Mouse (Mus musculus) thymus, postnatal 25 days (tissue): ENCODE results near the gene Med26.

Experiments used
- DNase-seq: peaks from one replicate; pipeline ENCODE4 v3.0.0; 2022

The Med26 gene

DNA sequence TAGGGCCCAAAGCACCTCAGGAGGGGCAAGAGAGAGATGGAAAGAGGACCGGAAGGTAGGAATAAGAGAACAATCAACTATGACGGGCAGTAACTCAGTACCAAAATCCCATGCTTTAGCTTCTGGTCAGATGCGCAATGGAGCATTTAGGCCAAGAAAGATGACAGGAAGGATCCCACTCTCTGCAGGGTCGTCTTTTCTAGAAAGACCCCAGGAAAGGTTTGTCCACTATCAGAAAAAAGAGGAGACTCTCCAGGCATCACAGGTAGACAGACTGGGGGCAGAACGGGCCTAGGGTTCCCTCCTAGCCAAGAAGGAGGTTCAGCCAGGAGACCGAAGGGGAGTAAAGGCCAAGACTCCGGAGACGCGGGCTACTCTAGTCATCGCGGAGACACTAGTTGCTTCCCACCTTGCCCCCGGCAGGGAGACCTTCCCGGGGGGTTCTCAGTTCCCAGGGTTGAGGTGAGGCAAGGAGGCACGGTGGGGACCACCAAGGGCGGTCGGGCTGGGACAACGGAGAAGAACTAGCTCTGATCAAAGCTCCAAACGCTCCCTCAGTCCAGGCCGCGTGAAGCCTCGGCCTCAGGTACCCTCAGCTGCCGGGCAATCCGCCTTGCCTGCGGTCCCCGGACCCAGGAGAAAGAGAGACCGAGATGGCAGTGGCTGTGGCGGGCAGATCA, 808 bp downstream of the Med26 start:
- DNase-seq: no peak

DNA sequence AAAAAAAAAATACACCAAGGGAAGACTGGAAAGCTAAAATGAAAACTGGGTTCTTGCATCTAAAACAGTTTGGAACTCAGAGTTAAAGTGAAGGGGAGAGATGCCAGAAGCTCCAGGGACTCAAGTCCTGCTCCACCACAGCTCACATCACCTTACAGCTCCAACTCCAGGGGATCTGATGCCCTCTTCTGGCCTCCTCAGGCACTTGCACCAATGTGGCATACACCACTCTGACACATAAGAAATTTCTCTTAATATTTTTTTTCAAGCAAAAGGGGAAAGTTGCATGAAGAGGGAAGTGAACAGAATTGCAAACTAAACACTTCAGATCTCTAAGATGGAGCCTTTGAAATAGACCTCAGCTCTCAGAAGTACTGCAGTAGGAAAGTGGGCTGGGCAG, 8.8 kb downstream of the Med26 start:
- DNase-seq: peak; percentile 16

- no peak for DNase-seq
Observed at GRCm38 (mm10) chr8:72534888-72535287, 13.2 kb downstream of the Med26 start.

DNA sequence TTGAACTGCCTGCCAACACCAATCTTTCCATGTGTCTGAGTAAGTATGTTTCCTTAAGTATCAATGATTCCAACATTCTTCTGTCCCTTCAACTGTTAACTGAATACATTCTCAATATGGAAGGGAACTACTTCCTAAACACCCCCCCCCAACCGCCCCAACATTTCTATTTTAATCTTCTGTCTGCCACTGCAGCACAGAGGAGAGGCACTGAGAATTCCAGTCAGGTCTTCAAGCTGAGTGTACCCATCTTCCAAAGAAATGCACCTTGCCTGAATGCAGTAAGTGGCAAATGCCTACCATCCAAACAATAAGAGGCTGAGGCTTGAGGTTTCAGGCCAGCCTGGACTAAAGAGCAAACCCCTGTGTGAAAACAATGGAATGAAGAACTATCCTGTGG, 16.0 kb downstream of the Med26 start:
- DNase-seq: no peak

- no peak for DNase-seq
Observed at GRCm38 (mm10) chr8:72521888-72522287, 26.2 kb downstream of the Med26 start.

DNA sequence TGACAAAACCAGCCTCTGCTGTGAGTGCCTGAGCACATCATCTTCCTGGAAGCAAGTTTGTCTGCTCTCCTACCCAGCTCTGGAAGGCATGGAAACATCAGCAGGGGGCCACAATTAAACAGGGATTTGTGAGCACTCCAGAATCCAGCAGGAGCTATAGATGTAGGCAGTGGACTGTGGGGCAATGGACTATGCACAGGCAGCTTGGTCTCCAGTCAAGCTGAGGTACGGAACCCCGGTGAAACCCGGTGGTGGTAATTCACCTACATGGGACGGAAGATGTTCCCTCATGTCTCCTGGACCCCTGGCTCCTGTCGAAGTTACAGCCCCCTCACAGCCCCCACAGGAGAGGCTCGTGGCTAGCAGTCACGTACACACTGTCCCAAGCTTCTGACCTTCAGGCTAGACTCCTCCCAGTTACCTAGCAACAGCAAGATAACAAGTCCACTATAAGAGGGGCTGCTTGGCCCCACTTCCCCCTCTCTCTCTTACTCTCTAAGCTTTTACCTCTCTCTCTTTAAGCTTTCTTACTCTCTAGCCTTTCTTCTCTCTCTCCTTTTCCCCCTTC, 30.6 kb downstream of the Med26 start:
- no peak for DNase-seq

- no peak for DNase-seq
Observed at GRCm38 (mm10) chr8:72513158-72513557, 34.9 kb downstream of the Med26 start.

- no peak for DNase-seq
Observed at GRCm38 (mm10) chr8:72512648-72513047, 35.4 kb downstream of the Med26 start.

GRCm38 (mm10) chr8:72507505-72507904, 40.6 kb downstream of the Med26 start:
- no peak for DNase-seq

- no peak for DNase-seq
Observed at GRCm38 (mm10) chr8:72504637-72505314, 43.3 kb downstream of the Med26 start.

GRCm38 (mm10) chr8:72504137-72504536, 43.9 kb downstream of the Med26 start:
- no peak for DNase-seq

DNA sequence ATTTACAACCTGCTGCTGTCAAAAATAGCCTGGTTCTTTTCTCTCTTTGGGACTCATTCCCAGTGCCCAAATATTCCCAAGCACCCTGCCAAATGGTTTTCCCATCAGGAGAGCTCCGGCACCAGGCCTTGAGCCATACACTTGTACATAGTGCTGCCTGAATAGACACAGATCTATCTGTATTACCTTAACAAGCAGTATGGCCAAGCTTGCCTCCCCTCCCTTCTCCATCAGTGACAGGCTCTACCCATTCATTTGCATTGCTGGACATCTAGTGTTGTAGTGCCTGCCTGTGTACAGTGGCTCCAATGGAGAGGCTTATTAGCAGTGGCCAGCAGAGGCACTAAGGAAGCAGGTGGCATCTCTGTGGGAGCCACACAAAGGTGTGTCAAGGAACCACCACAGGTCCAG, 47.5 kb downstream of the Med26 start:
- DNase-seq: no peak

DNA sequence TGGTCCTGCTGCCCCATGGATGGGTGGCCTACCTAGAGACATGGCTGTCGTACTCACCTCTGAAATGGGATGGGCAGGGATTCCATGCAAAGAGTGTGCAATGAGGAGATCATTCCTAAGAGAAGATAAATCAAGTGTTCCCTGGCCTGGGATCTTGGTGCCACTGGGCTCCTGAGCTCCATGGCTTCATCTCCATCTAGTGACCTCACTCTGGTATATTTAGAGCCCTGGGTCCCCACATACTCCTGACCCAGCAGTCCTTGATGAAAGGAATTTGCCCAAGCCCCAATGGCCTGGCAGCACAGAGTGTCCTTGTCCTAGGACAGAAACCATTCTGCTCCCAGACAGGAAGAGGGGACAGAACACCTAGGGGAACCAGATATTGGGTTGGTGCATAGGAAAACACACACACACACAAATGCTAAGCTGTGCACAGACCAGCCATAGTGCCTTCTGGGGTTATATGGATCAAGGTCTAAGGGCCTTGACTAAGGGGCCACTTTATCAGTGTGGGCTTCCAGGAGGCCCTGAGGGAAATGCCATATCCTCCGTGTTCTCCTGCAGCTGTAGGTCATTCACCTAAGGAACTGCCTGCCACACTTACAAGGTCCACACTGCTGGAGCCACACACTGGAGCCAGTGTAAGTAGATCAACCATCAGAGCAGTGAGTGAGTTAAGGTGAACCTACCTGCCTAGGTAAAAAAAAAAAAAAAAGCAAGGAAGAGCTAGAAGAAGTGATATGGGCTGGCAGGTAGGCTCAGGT, 48.4 kb downstream of the Med26 start:
- no peak for DNase-seq

DNA sequence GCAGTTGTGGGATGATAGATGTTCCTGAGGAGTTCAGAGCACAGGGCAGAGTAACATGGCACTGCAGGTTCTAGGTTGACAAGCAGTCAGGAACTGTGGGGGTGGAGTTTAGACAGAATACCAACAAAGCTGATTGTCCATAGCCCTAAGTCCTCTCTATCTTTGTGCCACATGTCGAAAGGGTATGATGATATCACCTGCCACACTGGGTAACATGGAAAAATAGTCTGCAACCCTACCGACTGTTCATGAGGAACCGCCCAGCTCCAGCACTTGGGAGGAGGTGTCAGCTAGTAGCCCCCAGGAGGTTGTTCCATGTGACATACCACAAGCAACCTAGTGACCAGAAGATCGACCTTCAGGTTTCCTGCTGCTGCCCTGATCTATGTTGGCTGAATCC, 49.5 kb downstream of the Med26 start:
- DNase-seq: no peak

DNA sequence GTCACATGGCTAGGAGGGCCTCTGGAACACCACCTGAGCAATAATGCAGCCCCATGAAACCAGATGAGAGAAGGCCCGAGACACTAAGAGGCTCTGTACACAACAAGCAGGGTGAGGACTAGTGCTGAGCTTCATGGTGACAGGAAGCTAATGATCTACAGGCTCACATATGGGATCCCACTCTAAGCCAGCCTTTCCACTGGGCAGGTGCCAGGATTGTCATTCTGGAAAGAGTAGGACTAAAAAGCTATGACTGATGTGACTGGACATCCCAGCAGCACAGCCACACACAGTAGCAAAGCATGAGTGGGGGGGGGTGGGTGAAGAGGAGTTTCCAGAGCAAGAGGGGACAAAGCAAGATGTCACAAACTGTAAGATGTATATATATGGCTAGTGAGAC, 50.2 kb downstream of the Med26 start:
- no peak for DNase-seq

DNA sequence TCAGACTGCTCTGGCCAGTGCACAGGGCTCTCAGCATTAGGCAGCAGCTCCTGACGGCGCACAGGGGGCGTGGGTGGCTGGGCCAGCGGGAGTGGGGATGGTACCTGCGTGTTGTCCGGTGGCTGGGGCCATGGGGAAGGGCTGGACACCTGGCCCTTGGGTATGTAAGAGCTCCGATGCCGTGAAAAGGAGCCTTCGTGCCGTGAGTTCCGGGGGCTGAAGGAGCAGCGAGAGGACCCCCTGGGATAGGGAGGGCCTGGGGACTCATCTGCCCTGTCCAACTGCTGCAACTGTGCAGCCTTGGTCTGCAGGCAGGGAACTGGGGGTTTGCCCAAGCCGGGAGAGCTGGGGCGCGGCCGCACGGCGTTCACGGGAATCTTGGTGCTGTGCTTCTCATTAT, 51.9 kb downstream of the Med26 start:
- no peak for DNase-seq

GRCm38 (mm10) chr8:72495411-72496111, 52.5 kb downstream of the Med26 start:
- DNase-seq: no peak

DNA sequence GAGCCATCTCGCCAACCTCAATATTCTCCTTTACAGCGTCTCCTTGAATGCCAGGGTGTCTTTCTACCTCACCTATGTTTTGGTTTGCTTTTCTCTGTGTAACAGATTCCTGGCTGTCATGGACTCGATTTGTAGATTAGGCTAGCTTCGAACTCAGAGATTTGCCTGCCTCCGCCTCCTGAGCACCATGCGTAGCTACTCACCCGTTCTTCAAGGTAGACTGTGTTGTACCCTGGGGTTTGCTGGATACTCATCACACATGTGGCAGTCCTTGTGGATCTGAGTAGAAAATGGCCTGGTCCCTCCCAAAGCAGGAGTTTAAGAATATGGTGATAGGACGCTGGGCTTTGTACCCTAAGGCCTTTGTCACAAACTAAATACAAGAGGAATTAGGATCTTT, 54.7 kb downstream of the Med26 start:
- DNase-seq: peak; percentile 9

GRCm38 (mm10) chr8:72492622-72493081, 55.4 kb downstream of the Med26 start:
- DNase-seq: peak; percentile 99

GRCm38 (mm10) chr8:72491680-72492621, 56.1 kb downstream of the Med26 start, which contains the start of gene Slc35e1:
Gene Slc35e1 (minus strand): TSS chr8:72492614.
- DNase-seq: no peak

GRCm38 (mm10) chr8:72491017-72491416, 57.1 kb downstream of the Med26 start:
- no peak for DNase-seq

DNA sequence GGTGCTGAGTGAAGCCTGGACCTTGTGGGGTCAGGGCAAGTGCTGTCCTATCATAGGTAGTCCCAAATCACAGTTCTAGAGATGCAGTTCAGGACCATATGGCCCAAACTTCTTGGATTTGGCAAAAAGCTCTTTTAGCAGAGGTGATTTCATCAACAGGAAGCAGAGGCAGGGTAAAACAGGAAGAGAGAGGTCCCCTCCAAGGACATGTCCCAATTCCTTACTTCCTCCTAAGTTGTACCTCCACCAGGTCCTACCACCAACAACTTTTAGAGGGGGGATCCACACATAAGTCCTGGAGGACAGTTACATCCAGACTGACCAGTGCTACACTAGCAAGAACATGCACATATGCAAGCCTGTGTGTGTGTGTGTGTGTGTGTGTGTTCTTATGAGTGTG, 61.1 kb downstream of the Med26 start:
- DNase-seq: no peak
